Mouse (Mus musculus): ENCODE data around the gene Prr36. TPM values are rescaled to one million over a fixed set of nuclear protein-coding genes. Genes with fewer than 3 reads are reported as not detected.

Gene Prr36
- total and polyA plus RNA-seq, 2 experiments, result 0.24 to 0.37 TPM

GRCm38 (mm10) chr8:4247241-4247640, 30.0 kb upstream of the Prr36 start:
- Histone ChIP-seq H3K4me3 (ENCODE audit: insufficient read depth, low read depth, low read length) (no peak overlapping the region), H3K4me1 (ENCODE audit: control insufficient read depth, insufficient read depth, low read length) (no peaks in the 10 kb centered on the region), H3K79me2 (ENCODE audit: control insufficient read depth, insufficient read depth, low read length) (no peaks in the 10 kb centered on the region), H3K27me3 (ENCODE audit: control insufficient read depth, insufficient read depth, low read length) (no peaks in the 10 kb centered on the region), H3K9ac (ENCODE audit: low read depth, low read length) (no peak overlapping the region), H3K27ac (replicated peaks; ENCODE audit: insufficient read depth, low read depth, low read length) (no peak overlapping the region), H3K36me3 (ENCODE audit: control insufficient read depth, insufficient read depth, low read length) (peaks cover 13% of the 10 kb centered on the region)
- WGBS, result 78% methylated on average over 8 of the region's 8 CpGs
- no peak for DNase-seq (ENCODE audit: extremely low read depth, low read depth, low spot score)
- no peak for TF ChIP-seq CTCF (IDR thresholded peaks at IDR 0.05; ENCODE audit: low read depth, low read length)
- TF ChIP-seq POLR2A (IDR thresholded peaks at IDR 0.05; ENCODE audit: extremely low read depth, insufficient read depth, low read length), result no peak

- Histone ChIP-seq H3K36me3 (ENCODE audit: control insufficient read depth, insufficient read depth, low read length) (peaks cover 13% of the 10 kb centered on the region), H3K9ac (ENCODE audit: low read depth, low read length) (no peak overlapping the region), H3K4me3 (ENCODE audit: insufficient read depth, low read depth, low read length) (no peak overlapping the region), H3K27me3 (ENCODE audit: control insufficient read depth, insufficient read depth, low read length) (no peaks in the 10 kb centered on the region), H3K79me2 (ENCODE audit: control insufficient read depth, insufficient read depth, low read length) (no peaks in the 10 kb centered on the region), H3K27ac (replicated peaks; ENCODE audit: insufficient read depth, low read depth, low read length) (no peak overlapping the region), H3K4me1 (ENCODE audit: control insufficient read depth, insufficient read depth, low read length) (no peaks in the 10 kb centered on the region)
- 88% methylated on average over 13 of the region's 13 CpGs for WGBS
- no peak for DNase-seq (ENCODE audit: extremely low read depth, low read depth, low spot score)
- TF ChIP-seq CTCF (IDR thresholded peaks at IDR 0.05; ENCODE audit: low read depth, low read length) (no peak), POLR2A (IDR thresholded peaks at IDR 0.05; ENCODE audit: extremely low read depth, insufficient read depth, low read length) (no peak)
Measured at GRCm38 (mm10) chr8:4245737-4246136, 28.5 kb upstream of the Prr36 start.

- DNase-seq (ENCODE audit: extremely low read depth, low read depth, low spot score), result no peak
- H3K36me3 ChIP-seq (ENCODE audit: control insufficient read depth, insufficient read depth, low read length), result peaks cover 13% of the 10 kb centered on the region
- TF ChIP-seq POLR2A (IDR thresholded peaks at IDR 0.05; ENCODE audit: extremely low read depth, insufficient read depth, low read length), result no peak
- WGBS, result 96% methylated on average over 5 of the region's 5 CpGs
- H3K9ac ChIP-seq (ENCODE audit: low read depth, low read length), result no peak overlapping the region
- H3K27me3 ChIP-seq (ENCODE audit: control insufficient read depth, insufficient read depth, low read length), result no peaks in the 10 kb centered on the region
- H3K4me3 ChIP-seq (ENCODE audit: insufficient read depth, low read depth, low read length), result no peak overlapping the region
- peaks cover under 1% of the 10 kb centered on the region for H3K4me1 ChIP-seq (ENCODE audit: control insufficient read depth, insufficient read depth, low read length)
- no peak overlapping the region for H3K27ac ChIP-seq (replicated peaks; ENCODE audit: insufficient read depth, low read depth, low read length)
- H3K79me2 ChIP-seq (ENCODE audit: control insufficient read depth, insufficient read depth, low read length), result peaks cover 6% of the 10 kb centered on the region; the same call in 1 of the 2 replicates
Measured at GRCm38 (mm10) chr8:4245061-4245460, 27.8 kb upstream of the Prr36 start.

- 4% methylated on average over 19 of the region's 19 CpGs for WGBS
- H3K79me2 ChIP-seq (ENCODE audit: control insufficient read depth, insufficient read depth, low read length), result peaks cover 12% of the 10 kb centered on the region; the same call in 1 of the 2 replicates
- peaks cover 9% of the 10 kb centered on the region for H3K36me3 ChIP-seq (ENCODE audit: control insufficient read depth, insufficient read depth, low read length)
- peaks cover 10% of the 10 kb centered on the region for H3K4me1 ChIP-seq (ENCODE audit: control insufficient read depth, insufficient read depth, low read length)
- TF ChIP-seq POLR2A (IDR thresholded peaks at IDR 0.05; ENCODE audit: extremely low read depth, insufficient read depth, low read length) (no peak), CTCF (IDR thresholded peaks at IDR 0.05; ENCODE audit: low read depth, low read length) (no peak)
- H3K4me3 ChIP-seq (ENCODE audit: insufficient read depth, low read depth, low read length), result peak overlapping the region; percentile 78
- peak; percentile 71 for DNase-seq (ENCODE audit: extremely low read depth, low read depth, low spot score)
- no peaks in the 10 kb centered on the region for H3K27me3 ChIP-seq (ENCODE audit: control insufficient read depth, insufficient read depth, low read length)
- H3K27ac ChIP-seq (replicated peaks; ENCODE audit: insufficient read depth, low read depth, low read length), result peak overlapping the region; percentile 48
- H3K9ac ChIP-seq (ENCODE audit: low read depth, low read length), result peak overlapping the region; percentile 43
Measured at GRCm38 (mm10) chr8:4239193-4239890, 22.1 kb upstream of the Prr36 start.

GRCm38 (mm10) chr8:4238434-4239192, 21.4 kb upstream of the Prr36 start, which contains the start of the genes Map2k7 and Gm49320:
Gene Map2k7 (plus strand): TSS chr8:4238740.
Gene Gm49320 (plus strand): TSS chr8:4238865.
- peak; percentile 95 for DNase-seq (ENCODE audit: extremely low read depth, low read depth, low spot score)
- H3K4me3 ChIP-seq (ENCODE audit: insufficient read depth, low read depth, low read length), result peak within 1 kb of the TSS; percentile 78
- H3K79me2 ChIP-seq (ENCODE audit: control insufficient read depth, insufficient read depth, low read length), result peaks cover 12% of the 10 kb centered on the region; the same call in 1 of the 2 replicates
- under 1% methylated on average over 67 of the region's 71 CpGs for WGBS
- no peaks in the 10 kb centered on the region for H3K27me3 ChIP-seq (ENCODE audit: control insufficient read depth, insufficient read depth, low read length)
- TF ChIP-seq POLR2A (IDR thresholded peaks at IDR 0.05; ENCODE audit: extremely low read depth, insufficient read depth, low read length) (peak; percentile 80), CTCF (IDR thresholded peaks at IDR 0.05; ENCODE audit: low read depth, low read length) (peak; percentile 53)
- H3K9ac ChIP-seq (ENCODE audit: low read depth, low read length), result peak within 1 kb of the TSS; percentile 83
- H3K4me1 ChIP-seq (ENCODE audit: control insufficient read depth, insufficient read depth, low read length), result peaks cover 10% of the 10 kb centered on the region
- peaks cover 2% of the 10 kb centered on the region for H3K36me3 ChIP-seq (ENCODE audit: control insufficient read depth, insufficient read depth, low read length)
- H3K27ac ChIP-seq (replicated peaks; ENCODE audit: insufficient read depth, low read depth, low read length), result peak within 1 kb of the TSS; percentile 89

Measured in liver, adult 2 months (tissue).